Mouse (Mus musculus) heart, adult 11 months (tissue): ENCODE results near the gene Fam178b.
"Not testable (repeated sequence)": the region's sequence is repeated elsewhere in the genome, so short reads cannot be mapped to it uniquely, and the experiment has no call there.

ENCODE experiments used
- DNase-seq: peaks from one replicate; pipeline ENCODE4 v3.0.0; 2022

The Fam178b gene

DNA sequence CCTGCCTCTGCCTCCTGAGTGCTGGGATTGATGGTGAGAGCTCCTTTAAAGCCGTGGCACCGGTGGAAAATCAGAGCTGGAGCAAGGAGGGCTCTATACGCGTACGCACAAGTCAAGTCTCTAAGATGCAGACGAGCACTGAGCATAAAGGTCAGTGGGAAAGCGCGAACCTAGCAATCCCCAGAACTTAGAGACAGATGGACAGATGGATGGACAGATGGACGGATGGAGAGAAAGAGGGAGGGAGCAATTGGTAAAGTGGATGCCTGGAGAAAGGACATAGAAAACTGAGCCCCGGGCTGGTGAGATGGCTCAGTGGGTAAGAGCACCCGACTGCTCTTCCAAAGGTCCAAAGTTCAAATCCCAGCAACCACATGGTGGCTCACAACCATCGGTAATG, 142.2 kb downstream of the Fam178b start:
- peak; percentile 88 for DNase-seq

DNA sequence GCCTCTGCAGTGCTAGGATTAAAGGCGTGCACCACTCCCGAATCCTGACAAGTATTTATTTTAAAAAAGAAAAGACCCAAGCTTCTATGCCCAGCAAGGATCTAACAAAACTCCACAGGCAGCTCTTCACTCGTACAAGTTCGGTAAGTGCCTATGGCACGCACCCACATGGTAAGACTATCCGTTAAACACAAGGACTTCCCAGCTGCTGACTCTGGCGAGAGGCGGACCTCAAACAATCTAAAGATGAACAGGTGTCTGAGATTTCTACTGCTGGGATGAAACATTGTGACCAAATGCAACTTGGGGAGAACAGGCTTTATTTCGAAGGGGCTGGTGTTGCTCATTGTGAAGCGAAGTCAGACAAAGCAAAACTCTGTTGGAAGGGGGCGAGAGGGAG, 142.9 kb downstream of the Fam178b start:
- DNase-seq = no peak

DNA sequence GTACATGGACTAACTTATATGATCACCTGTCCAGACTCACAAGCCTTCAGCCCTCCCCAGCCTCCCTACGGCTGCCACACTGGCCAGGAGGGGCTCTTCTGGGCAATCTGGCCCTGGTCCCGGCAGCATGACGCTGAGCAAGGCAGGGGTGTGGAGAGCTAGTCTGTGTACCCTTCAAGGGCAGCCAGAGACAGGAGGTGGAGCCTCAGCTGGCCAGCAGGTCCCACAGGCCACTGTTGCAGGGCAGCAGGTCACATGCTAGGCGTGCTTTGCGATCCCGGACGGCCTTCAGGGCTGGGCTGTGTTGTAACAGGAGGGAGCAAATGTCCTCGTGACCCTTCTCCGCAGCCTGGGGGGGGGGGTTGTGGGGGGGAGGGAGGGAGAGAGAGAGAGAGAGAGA, 143.8 kb downstream of the Fam178b start, which contains the start of gene Gm42417:
Gene Gm42417, minus strand, starts transcription at position 244 of the 400 bp plus-strand sequence.
- DNase-seq = peak; percentile 99

DNA sequence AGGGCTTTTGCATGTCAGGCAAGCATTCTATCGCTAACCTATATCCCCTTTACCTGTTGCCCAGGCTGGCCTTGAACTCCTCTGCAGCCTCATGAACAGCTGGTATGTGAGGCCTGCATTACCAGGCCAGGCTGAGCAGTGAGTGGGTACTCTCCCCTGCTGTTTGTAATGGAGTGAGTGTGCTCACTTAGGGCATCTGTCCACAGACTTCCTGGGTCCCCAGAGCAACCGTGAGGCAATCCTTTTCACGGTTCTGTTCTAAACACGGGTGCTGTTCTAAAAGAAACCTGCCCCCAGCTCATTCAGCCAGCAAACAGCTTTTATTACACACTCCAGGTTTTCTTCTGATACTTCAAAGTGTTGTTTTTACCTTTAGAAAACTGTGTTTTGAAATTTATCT, 144.3 kb downstream of the Fam178b start:
- DNase-seq = no peak

DNA sequence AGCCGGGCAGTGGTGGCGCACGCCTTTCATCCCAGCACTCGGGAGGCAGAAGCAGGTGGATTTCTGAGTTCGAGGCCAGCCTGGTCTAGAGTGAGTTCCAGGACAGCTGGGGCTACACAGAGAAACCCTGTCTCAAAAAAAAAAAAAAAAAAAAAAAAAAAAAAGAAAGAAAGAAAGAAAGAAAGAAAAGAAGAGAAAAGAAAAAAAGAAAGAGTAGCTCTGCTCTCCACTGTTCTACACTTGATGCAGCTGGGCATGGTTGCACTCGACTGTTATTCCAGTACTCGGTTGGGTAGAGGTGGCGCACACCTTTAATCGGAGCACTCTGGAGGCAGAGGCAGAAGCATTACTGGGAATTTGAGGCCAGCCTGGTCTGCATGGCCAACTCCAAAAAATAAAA, 146.2 kb downstream of the Fam178b start, which contains the start of gene Ankrd23:
Gene Ankrd23, minus strand, starts transcription at position 101 of the 400 bp plus-strand sequence.
- DNase-seq = not testable (repeated sequence)

DNA sequence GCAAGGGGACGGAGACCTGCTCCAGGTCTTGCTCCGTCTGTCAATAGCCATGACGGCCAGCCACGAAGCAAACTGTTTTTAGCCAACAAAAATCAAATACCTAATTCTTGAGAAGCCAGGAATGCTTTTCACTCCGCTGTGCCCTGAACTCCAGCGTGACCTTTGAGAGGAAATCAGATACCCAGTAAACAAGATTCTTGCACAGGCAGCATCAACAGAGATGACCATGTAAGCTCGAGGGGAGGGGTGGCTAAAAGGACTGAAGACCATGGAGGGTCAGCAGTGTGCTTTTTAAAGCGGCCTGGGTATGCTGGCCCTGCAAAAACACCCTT, 146.6 kb downstream of the Fam178b start:
- no peak for DNase-seq

DNA sequence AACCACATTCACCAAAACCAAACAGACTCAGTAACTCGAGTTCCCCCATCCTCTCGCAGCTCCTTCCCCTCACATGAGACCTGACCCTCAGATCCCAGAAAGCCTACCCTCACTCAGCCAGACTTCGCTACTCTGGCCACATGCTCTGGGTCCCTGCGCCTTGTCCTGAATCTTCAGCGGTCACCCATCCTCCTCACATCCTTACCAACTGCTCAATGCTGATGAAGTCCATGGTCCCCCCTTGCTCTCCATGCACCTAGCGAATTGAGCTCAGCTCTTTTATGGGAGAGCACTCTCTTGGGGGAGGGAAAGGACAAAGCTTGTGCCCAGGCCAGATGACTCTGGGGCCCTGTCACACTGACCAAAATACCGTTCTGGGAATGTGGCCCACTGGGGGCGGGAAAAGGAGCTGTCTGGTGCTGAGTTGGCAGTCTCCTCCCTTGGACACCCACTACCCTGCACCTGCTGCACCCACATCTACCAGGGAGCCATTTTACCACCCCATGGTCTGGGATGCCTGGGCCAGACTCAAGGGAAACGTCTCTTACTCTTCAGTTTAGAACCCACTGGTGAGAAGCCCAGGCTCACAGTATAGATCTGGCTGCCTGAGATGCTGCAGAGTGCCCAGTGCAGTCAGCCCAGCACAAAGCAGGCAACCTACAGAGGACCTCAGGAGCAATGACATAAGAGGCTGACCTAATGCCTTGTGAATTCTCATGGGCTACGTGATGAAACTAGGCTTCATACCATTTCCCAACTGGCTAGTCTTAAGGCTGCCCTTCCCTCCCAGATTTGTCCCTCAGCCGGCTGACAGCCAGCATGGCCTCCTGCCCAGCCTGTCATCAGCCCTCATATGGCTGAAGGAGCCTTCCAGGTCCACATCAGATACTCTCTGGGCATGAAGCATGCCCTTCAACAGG, 147.2 kb downstream of the Fam178b start:
- peak; percentile 97 for DNase-seq

DNA sequence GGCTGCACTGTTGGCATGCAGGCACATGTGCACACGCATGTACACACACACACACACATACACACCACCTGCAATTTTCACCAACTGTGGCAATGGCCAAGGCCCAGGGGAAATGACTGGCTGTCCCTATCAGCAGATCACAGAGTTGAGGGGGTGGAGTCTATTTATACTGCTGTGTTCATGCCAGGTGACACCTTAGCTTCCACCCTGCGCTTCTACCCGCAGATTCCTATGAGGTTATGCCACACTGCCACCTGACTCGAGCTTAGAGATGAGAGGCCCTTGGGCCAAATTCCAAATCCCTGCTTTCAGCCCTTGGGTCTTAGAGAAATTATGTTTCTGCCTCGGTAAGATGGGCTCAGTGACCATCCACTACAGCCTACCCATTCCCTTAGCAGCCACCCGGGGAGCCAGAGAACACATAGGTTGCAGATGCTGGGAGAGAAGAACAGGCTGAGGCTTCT, 148.4 kb downstream of the Fam178b start:
- peak; percentile 95 for DNase-seq

DNA sequence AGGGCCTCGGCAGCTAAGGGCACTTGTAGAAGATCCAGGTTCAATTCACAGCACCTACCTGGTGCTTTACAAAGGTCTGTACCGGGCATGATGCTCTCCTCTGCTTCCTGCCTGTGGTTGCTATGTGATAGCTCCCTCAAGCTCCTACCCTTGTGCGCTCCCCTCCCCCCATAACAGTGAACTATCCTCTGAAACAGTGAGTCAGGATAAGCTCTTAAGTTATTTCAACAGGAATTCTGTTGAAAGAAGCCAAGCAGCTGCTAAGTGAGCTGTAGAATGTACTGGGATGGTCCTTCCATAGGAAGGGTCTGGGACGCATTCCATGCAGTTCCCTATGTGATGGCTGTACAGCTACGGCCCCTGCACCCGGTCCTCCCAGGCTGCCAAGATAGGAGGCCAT, 149.4 kb downstream of the Fam178b start:
- no peak for DNase-seq

DNA sequence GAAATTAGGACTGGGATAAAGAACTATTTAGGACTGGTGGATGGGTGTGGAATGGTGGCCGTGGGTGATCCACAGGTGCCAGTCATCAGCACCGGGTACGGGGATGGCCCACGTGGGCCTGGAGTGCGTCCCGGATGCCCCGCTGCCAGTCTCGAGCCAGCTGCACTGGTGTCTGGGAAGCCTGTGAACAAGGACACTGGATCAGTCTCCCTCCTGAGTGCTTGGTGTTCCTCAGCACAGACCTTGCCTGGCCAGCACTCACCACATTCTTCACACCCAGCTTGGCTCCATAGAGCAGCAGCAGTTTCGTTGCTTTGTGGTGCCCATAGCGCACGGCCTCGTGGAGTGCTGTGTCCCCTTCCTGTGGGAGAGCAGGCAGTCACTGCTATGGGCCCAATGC, 151.5 kb downstream of the Fam178b start:
- DNase-seq = peak; percentile 97

DNA sequence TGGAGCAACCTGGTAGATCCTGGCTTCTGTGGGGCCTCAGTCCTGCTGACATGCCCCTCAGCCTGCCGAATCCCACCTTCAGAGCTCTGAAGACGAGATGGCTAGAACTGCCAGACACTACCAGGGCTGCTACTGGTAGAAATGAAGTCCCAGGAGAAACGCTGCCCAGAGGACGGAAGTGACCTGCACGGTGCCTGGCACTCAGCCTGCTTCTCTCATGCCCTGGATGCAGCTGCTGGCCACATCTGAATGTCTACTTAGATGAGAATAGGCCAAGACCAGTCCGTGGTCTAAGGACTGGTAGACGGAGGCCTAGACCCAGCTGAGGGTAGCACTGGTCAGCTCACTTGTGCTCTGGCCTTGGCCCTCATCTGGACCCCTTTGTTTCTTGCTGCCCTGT, 152.0 kb downstream of the Fam178b start:
- DNase-seq = no peak

DNA sequence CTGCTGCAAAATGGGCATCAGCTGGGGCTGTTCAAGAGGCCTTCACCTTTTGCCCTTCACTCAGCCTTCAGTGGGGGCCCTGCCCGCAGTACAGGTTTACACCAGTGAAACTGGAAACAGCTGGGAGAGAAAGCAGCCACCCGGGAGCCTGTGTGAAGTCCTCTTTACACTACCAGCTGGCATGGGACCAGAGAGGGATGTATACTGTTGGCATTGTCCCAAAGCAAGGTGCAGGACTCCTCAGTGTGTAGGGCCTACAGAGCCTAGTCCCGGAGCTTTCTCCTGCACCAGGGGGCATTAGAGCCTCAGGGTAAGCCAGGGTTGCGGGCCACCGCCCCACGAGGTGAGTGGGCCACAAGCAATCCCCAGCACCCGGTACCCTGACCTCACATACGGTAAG, 152.5 kb downstream of the Fam178b start:
- DNase-seq = no peak

DNA sequence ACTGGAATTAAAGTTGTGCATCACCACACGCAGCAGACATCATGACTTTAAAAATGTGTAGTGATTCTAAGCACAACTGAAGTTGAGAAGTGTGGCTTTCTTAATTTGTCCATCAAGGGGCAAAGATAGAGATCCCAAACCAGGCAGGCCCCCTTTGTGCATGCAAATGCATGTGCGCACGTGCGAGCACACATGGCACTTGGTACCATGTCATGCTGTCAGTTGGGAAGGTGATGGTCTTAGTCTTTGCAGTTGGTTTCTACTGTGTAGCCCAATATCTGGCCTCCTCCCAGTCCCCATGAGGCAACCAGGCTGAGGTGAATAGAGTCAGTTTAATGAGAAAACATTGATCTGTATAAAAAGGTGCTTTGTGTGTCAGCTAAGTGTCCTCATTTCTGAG, 153.1 kb downstream of the Fam178b start:
- no peak for DNase-seq

DNA sequence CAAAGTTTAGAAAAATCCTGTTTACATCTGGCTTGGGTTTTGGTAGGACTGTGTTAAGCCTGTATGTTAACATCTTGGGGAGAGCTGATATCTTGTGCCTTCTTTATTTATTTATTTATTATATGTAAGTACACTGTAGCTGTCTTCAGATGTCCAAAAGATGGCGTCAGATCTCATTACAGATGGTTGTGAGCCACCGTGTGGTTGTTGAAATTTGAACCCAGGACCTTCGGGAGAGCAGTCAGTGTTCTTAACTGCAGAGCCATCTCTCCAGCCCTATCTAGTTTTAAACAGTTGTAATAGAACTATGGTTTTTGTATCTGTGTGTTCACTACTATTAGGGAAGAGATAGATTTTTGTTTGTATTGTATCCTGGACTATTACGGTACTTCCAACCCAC, 153.7 kb downstream of the Fam178b start:
- DNase-seq = no peak

DNA sequence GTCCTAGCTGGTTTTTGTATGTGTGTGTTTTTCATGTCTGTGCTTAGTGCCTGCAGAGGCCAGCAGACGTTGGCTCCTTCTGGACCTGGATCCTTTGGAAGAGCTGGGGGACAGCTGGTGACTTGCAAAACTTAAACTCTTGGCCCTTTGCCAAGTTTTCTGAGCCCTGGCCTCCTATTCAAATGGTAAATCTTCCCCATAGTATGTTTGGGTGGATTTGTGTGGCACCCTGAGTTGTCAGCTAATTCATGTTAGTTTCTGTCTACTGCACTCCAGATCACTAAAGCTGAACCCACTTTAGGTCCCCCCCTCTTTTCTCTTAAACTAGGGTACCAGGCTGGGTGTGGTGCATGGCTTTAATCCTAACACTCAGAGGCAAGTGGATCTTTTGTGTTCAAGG, 154.6 kb downstream of the Fam178b start:
- DNase-seq = no peak

DNA sequence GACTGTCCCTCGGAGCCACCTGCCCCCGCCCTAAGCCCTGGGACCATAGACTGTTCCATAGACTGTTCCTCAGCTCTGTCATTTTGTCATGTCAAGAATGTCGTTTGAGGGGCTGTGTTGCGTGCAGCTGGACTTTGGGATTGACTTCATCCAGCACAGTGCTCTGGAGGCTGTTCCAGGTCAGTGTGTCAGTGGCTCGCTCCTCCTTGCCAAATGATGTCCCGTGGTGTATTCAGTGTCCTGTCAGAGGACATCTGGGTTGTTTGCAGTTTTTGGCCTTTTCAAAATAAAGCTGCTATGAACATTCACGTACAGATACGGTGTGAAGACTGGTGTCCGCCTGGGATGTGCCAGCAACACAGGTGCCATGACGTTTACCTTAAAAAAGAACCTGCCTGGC, 156.1 kb downstream of the Fam178b start:
- DNase-seq = no peak

DNA sequence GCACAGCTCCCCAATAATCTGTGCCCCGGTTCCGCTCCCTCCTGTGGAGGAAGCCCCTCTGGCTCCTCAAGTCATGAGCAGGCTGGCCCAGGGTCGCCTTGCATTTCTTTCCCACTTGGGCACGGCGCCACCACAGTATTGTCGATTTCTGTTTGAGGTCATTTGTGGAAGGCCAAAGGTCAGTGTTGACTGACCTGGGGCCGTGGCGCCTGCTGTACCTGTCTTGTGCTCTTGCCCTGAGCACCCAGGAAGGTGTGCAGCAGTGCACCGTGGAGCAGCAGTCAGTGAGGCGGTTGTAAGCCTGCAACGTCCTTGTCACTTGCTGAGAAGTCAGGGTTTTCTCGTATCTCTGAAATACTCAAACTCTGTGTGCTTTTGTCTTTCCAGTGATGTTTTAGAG, 157.2 kb downstream of the Fam178b start:
- DNase-seq = no peak

DNA sequence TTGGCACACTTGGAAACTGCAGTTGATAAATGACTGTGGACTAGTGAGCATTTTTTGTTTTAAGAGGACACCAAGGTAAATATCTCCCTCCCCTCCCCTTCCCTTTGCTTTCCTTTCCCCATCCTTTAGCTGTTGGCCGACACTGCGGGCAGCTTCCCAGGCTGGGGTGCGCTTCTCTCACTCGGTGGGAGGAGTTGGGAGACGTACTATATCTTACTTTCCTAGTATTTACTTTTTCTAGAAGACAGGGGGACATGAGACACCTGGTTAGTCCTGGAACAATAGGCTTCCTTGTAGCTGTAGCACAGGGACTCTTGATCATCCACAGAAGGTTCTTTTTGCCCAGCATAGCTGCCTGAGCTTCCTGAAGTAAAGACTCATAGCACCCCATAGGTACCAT, 158.9 kb downstream of the Fam178b start:
- no peak for DNase-seq

DNA sequence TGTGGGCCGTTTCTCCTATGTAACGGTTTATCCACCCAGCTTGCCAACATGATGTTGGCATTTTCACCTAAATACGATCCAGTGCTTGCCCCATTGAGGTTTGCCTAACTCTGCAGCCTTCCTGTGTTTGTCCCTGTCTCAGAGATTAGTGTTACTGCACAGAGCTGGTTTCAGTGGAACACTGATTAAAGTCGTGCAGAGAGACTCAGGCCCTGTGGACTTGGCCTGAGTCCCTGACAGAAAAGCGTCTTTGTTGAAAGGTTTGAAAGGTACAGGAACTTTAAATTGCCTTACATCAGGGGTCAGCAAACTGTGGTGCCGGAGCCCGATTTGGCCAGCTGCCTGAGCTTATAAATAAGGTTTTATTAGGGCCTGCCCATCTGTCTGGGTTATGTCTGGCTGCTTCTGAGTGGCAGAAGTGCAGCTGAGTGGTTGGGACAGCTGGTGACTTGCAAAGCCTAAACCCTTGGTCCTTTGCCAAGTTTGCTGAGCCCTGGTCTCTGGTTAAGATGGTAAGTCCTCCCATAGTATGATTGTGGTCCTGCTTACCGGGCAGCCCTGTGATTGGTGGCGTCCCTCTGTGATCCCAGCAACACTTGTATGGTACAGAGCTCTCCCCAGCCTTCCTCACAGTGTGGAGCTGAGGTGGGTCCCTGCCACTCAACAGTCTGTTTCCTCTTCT, 159.5 kb downstream of the Fam178b start:
- DNase-seq = no peak

DNA sequence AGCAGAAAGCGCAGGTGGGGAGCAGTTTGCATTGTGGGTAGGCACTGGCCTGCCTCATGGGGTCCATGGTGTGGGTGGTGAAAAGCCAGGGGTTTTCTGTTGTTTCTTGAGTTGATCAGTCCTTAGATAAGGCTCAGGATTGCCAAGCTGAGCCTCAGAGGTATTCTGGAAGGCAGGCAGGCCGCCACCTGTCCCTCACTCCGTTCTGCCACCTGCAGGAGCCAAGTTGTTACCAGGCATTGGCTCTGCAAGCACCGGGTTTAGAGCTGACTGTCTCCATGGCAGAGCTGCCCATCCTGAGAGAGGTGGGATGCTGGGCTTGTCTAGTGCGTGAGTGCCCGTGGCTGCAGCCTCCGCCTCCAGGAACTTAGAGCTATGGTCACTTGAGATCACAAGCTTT, 160.8 kb downstream of the Fam178b start:
- no peak for DNase-seq

DNA sequence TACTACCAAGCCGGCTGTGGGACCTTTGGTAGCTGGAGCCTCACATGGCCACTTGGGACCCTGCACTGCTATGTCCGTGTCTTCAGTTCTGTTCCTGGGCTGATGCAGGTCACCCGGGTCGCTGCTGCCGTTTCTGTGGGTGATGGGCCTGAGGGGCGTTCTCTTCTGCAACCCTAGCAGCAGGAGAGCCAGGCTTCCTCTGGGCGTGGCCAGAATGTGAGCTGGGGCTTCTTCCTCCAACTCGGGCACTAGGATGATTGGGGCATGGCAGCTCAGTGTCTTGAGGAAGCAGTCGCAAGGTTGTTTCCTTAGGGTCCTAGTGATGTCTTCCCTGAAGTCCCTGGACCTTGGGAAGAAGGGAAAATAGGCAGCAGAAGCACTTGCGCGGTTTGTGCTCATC, 163.4 kb downstream of the Fam178b start:
- no peak for DNase-seq

DNA sequence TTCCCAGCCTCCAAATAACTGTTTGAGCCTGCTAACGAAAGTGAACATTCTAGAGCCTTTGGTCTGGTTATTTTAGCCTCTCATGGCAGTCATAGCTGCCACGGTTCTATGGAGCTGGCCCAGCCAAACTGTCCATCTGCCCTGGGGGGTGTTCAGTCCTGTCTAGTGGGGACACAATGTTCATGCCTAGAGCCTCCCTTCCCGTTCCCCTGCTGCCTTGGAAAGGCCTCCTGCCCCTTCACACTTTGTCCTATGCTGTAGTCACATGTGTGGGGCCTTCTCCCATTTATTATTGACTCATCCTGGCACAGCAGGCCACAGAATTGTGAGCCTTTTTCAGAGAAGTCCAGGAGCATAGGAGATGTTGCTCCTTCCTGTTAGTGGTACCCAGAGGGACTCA, 164.7 kb downstream of the Fam178b start:
- DNase-seq = no peak

DNA sequence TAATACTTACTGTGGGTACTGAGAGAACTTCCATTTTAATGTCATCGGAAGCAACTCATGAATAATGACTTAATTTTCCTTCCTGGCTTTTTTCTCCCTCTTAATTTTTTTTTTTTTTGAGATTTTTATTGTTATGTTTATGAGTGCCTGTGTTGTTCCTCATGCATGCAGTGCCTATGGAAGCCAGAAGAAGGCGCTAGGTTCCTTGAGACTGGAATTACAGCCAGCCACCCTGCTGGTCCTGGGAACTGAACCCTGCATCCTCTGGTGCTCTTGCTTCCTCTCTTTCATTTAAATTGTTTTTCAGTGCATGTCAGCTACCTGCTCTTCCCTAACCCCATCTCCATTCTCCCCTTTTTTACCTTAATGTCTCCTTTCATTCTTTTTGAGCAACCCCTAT, 169.3 kb downstream of the Fam178b start:
- no peak for DNase-seq

DNA sequence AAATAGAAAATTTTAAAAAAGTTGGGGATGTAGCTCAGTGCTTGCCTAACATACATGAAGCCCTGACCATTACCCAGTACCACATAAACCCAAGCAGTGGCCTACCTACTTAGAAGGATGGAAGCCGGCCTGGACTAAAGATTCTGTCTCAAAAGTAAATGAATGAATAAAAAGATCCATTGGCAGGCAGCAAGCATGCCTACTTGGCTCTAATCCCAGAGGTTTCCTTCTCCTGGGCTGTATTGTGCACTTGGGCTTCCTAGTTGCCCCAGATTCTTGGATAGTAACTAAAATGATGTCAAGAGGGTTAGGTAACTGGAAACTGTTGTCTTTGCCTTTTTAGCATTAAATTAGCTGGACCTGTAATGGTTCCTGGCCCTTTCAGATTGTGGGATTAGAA, 169.7 kb downstream of the Fam178b start:
- DNase-seq = no peak

DNA sequence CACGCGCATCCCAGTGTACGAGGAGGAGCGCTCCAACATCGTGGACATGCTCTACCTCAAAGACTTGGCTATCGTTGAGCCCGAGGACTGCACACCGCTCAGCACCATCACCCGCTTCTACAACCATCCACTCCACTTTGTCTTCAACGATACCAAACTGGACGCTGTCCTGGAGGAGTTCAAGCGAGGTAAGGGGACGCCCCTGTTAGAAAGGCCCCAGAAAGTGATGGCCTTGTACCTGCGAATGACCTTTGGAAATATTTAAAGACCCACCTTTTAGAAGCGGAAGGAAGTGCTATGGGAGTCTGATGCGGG, 170.1 kb downstream of the Fam178b start:
- no peak for DNase-seq
